Mouse (Mus musculus) limb, embryonic 10.5 days (tissue): ENCODE results near the gene Tspan17. TPM values are rescaled to one million over a fixed set of nuclear protein-coding genes. Genes with fewer than 3 reads are reported as not detected.

Experiments
- DNase-seq: peaks from one replicate; pipeline ENCODE4 v3.0.0-alpha.2; 2017; ENCODE audit warnings: low spot score
- H3K27ac ChIP-seq: fragments of 300-500 bp; sonication (generic); 2 replicates; pipeline ENCODE4 v1.5.1; 2016; ENCODE audit warnings: mild to moderate bottlenecking
- H3K27me3 ChIP-seq: fragments of 300-500 bp; sonication (generic); 2 replicates; pipeline ENCODE4 v1.6.1; 2016; ENCODE audit warnings: low read depth, mild to moderate bottlenecking; ENCODE audit not compliant: poor library complexity, severe bottlenecking
- H3K36me3 ChIP-seq: fragments of 300-500 bp; sonication (generic); 2 replicates; pipeline ENCODE4 v1.6.1; 2016; ENCODE audit warnings: mild to moderate bottlenecking, moderate library complexity
- H3K4me1 ChIP-seq: fragments of 300-500 bp; sonication (generic); 2 replicates; pipeline ENCODE4 v1.6.1; 2016
- H3K4me3 ChIP-seq: fragments of 300-500 bp; sonication (generic); 2 replicates; pipeline ENCODE4 v1.5.1; 2016; ENCODE audit warnings: mild to moderate bottlenecking, moderate library complexity
- H3K9me3 ChIP-seq: fragments of 300-500 bp; sonication (generic); replicated peaks from 2 replicates; pipeline ENCODE4 v1.6.1; 2016; ENCODE audit warnings: mild to moderate bottlenecking
- WGBS: fragments of 180-500 bp; shearing (Covaris S2); methylation state at CpG from one replicate; pipeline ENCODE4 v1.1.7; 2016; 5-methylcytosine and 5-hydroxymethylcytosine counted together
- polyA plus RNA-seq: library from polyadenylated mRNA; unstranded; fragments of >200 nt; fragmentation: Nextera tagmentation; extraction: Ambion mirVana; gene quantifications from 2 replicates; pipeline ENCODE4 v1.2.1, GENCODE M21; 2016

Gene Tspan17
- polyA plus RNA-seq, 1 experiment from 2014 or later: 2.0 TPM

DNA sequence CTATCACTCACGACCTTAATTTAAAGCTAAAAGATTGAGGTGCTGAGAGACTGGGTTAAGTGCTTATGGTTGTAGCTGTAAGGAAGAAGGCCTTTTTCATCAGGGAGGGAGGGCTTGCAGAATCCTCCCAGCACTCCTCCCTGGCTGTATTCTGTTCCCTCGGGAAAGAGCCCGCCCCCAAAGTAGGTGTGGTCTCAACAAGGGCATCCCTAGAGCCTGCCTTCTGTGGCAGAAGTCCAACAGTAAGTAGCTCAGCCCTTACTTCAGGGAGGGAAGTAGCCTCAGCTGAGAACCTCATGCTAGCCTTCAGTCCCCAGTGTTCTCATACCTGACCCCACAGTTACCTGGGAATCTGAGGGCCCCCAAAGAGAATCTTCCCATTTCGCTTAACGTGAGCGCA, 39.3 kb downstream of the Tspan17 start:
- H3K36me3 ChIP-seq: no peaks in the 10 kb centered on the region
- DNase-seq: no peak
- no peaks in the 10 kb centered on the region for H3K9me3 ChIP-seq
- WGBS: 53% methylated on average over 6 of the region's 6 CpGs
- no peak overlapping the region for H3K4me3 ChIP-seq
- H3K4me1 ChIP-seq: peaks cover 18% of the 10 kb centered on the region
- H3K27ac ChIP-seq: no peak overlapping the region
- no peaks in the 10 kb centered on the region for H3K27me3 ChIP-seq

- H3K27me3 ChIP-seq: no peaks in the 10 kb centered on the region
- 10% methylated on average over 13 of the region's 13 CpGs for WGBS
- peak overlapping the region; percentile 44; the same call in 1 of the 2 replicates for H3K27ac ChIP-seq
- no peaks in the 10 kb centered on the region for H3K36me3 ChIP-seq
- DNase-seq: no peak
- no peaks in the 10 kb centered on the region for H3K9me3 ChIP-seq
- no peak overlapping the region for H3K4me3 ChIP-seq
- peaks cover 14% of the 10 kb centered on the region for H3K4me1 ChIP-seq
Measured at GRCm38 (mm10) chr13:54829450-54829849, 40.3 kb downstream of the Tspan17 start.

DNA sequence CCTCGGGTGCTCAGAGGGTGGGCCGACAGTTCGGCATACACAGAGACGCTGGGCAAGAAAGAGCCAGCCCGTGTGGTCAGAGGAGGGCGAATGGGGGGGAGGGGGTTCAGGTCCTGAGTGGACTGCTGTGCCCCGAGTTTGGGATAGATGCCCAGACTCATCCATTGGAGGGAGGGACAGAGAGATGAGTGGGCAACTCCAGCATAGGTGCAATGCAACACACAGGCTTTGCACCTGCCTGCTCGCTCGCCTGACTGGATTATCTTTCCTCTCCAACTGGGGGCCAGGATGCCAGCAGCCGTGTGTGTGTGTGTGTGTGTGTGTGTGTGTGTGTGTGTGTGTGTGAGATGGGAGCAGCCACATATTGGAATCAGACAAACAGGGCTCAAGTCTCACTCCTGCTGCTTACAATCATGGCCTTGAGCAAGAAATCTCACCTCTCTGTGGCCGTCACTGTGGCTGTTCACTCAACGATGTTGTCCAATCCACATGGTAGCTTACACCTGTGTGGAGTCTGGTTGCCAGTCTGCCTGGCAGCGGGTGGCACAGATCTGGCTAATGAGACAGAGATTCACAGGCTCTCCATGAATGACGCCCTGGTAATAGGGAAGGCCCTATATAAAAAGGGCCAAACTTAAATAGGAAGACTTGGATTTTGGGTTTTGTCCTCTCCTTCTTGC, 47.3 kb downstream of the Tspan17 start:
- DNase-seq: no peak
- Histone ChIP-seq H3K4me3 (no peak overlapping the region), H3K9me3 (no peaks in the 10 kb centered on the region)

GRCm38 (mm10) chr13:54837061-54837460, 47.9 kb downstream of the Tspan17 start:
- Histone ChIP-seq H3K4me1 (peaks cover 36% of the 10 kb centered on the region), H3K4me3 (peak overlapping the region; percentile 26), H3K36me3 (no peaks in the 10 kb centered on the region), H3K27ac (peak overlapping the region; percentile 61), H3K27me3 (no peaks in the 10 kb centered on the region), H3K9me3 (no peaks in the 10 kb centered on the region)
- 61% methylated on average over 5 of the region's 5 CpGs for WGBS
- no peak for DNase-seq

More for the DNA sequence above, 47.3 kb downstream of the Tspan17 start:
- peak overlapping the region; percentile 61; the same call in 1 of the 2 replicates for H3K27ac ChIP-seq
- peaks cover 36% of the 10 kb centered on the region for H3K4me1 ChIP-seq
- WGBS: 79% methylated on average over 14 of the region's 14 CpGs
- no peaks in the 10 kb centered on the region for H3K36me3 ChIP-seq
- no peaks in the 10 kb centered on the region for H3K27me3 ChIP-seq

DNA sequence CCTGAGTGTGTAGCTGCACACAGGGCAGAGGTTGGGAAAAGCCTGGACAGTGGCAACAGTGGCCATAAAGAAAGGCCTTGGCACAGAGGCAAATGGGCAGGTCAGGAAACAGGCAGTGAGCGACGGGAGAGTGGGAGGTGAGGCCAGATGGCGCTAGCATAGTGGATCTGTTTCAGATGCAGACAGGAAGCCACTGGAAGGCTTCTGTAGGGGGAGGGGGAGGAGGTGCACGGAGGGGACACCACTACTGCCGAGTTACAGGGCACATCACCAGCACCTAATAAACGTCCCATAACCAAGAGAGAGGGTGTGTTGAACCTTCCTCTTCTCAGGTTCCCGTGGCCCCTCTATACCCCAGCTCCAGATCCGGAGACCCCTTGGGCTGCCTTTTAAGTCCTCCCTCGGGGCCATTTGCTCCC, 48.3 kb downstream of the Tspan17 start:
- Histone ChIP-seq H3K4me1 (peaks cover 36% of the 10 kb centered on the region), H3K27me3 (no peaks in the 10 kb centered on the region), H3K9me3 (no peaks in the 10 kb centered on the region), H3K27ac (peak overlapping the region; percentile 61), H3K4me3 (peak overlapping the region; percentile 26), H3K36me3 (no peaks in the 10 kb centered on the region)
- WGBS: 4% methylated on average over 9 of the region's 9 CpGs
- peak; percentile 78 for DNase-seq

DNA sequence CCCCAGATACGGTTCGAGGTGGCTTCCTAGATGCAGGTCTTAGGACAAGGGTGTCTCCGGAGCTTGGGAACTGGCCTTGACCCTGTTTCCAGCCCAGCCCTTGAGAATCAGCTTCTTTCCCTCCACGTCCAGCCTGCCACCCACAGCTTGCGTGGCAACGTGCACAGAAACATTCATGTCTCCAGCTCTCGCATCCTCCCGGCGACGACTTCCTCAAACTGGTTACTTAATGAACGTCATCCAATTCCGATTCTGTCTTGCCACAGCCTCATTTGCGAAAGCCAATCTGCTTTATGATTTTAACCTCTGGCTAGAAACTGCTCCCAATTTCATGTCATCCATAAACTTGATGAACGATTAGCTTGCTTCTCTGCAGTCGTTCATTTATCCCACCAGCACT, 49.4 kb downstream of the Tspan17 start:
- Histone ChIP-seq H3K27me3 (no peaks in the 10 kb centered on the region), H3K4me1 (peaks cover 36% of the 10 kb centered on the region), H3K36me3 (no peaks in the 10 kb centered on the region), H3K9me3 (no peaks in the 10 kb centered on the region), H3K27ac (no peak overlapping the region), H3K4me3 (no peak overlapping the region)
- 45% methylated on average over 15 of the region's 15 CpGs for WGBS
- peak; percentile 47 for DNase-seq

DNA sequence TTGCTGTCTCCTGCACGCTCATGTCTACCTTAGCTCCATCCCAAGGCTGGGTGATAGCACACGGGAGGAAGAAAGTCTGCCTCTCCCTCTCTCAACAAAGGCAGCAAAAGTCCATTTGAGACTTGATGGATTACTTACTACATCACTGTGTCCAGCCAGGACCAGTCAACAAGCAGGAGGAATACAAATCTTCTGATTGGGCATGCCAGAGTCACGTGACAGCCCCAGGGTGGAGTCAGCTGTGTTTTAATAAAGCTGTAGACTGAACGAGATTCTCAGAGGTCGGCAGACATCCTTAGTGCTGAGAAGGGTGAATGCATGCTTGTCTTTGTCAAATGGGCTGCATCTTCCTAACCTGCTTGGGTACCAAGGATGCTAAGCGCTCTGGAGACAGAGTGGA, 50.0 kb downstream of the Tspan17 start:
- no peak overlapping the region for H3K4me3 ChIP-seq
- H3K27ac ChIP-seq: 0 out of 2 replicates have a peak overlapping the region, but pooled peaks have one; percentile 22
- WGBS: 54% methylated on average over 6 of the region's 6 CpGs
- H3K36me3 ChIP-seq: no peaks in the 10 kb centered on the region
- H3K4me1 ChIP-seq: peaks cover 36% of the 10 kb centered on the region
- H3K27me3 ChIP-seq: no peaks in the 10 kb centered on the region
- no peaks in the 10 kb centered on the region for H3K9me3 ChIP-seq
- DNase-seq: peak; percentile 58

GRCm38 (mm10) chr13:54844579-54844978, 55.4 kb downstream of the Tspan17 start:
- Histone ChIP-seq H3K9me3 (no peaks in the 10 kb centered on the region), H3K27me3 (no peaks in the 10 kb centered on the region), H3K27ac (no peak overlapping the region), H3K4me1 (peaks cover 24% of the 10 kb centered on the region), H3K4me3 (no peak overlapping the region), H3K36me3 (no peaks in the 10 kb centered on the region)
- 58% methylated on average over 8 of the region's 8 CpGs for WGBS
- no peak for DNase-seq

Other genes with a start within 250 kb of the Tspan17 start
- 198 TPM in 2 replicates for gene 4833439L19Rik, start 223.9 kb upstream of the Tspan17 start, polyA plus RNA-seq
- 28.8 and 31.5 TPM in 2 replicates for gene Arl10, start 214.4 kb upstream of the Tspan17 start, polyA plus RNA-seq
- gene Nop16, start 199.3 kb upstream of the Tspan17 start, polyA plus RNA-seq: 112 and 143 TPM in 2 replicates
- gene Higd2a, start 199.2 kb upstream of the Tspan17 start, polyA plus RNA-seq: 143 and 148 TPM in 2 replicates
- gene Cltb, start 178.0 kb upstream of the Tspan17 start, polyA plus RNA-seq: 8.5 and 12.3 TPM in 2 replicates
- 75.7 and 87.7 TPM in 2 replicates for gene Faf2, start 167.6 kb upstream of the Tspan17 start, polyA plus RNA-seq
- gene Rnf44, start 95.5 kb upstream of the Tspan17 start, polyA plus RNA-seq: 104 and 135 TPM in 2 replicates
- gene Cdhr2, start 87.9 kb upstream of the Tspan17 start, polyA plus RNA-seq: 0.04 TPM in 1 of 2 replicates, not detected in the other
- 0.24 and 0.54 TPM in 2 replicates for gene Gprin1, start 39.5 kb upstream of the Tspan17 start, polyA plus RNA-seq
- gene Sncb, start 22.8 kb upstream of the Tspan17 start, polyA plus RNA-seq: not detected in 2 replicates
- gene Eif4e1b, start 5.4 kb upstream of the Tspan17 start, polyA plus RNA-seq: not detected in 2 replicates
- gene Unc5a, start 160.0 kb downstream of the Tspan17 start, polyA plus RNA-seq: 1.3 and 1.6 TPM in 2 replicates
- 0.33 and 0.53 TPM in 2 replicates for gene Hk3, start 232.0 kb downstream of the Tspan17 start, polyA plus RNA-seq